Mouse (Mus musculus) olfactory bulb, adult 2 months (tissue): Measurements from ENCODE around the gene Cir1.

ENCODE experiments used
- CTCF ChIP-seq: fragments of 200-500 bp; IDR thresholded peaks from 2 replicates; pipeline ENCODE4 v1.5.1; 2012; ENCODE audit warnings: low read depth, mild to moderate bottlenecking, low read length, moderate library complexity; ENCODE audit not compliant: insufficient read depth
- POLR2A ChIP-seq: fragments of 200-500 bp; IDR thresholded peaks from 2 replicates; pipeline ENCODE4 v1.6.1; 2012; ENCODE audit warnings: mild to moderate bottlenecking, low read depth, low read length, moderate library complexity; ENCODE audit not compliant: insufficient read depth

DNA sequence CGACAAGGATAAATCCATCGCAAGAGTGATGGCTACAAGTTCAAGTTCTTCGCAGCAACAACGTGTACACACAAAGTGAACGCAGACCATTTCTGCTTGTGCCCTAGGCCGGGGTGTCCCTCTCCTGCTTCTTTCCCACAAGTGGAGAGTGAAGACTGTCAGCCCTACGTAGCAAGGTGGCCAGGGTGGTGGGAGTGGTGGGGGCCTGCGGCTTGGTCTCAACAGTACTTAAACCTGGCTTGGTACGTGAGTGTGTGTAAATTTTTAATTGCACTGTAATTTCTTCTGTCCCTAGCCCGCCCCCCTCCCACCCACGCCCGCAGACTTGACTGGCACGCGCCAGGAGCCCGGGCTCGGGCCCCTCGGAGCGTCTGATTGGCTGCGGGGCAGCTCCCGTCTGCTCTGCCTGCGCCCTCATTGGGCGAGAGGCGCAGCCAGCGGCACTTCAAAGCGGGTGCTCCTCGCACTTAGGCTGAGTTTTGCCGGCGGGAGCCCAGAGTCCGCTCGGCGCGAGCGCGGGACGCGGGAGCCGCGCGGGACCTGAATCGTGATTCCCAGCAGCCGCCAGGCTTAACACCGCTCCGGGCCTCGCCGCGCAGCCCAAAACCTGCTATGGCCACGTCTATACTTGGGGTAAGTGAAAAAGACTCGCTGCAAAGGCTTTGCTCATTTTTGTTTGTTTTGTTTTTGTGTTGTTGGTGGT lies 40.9 kb downstream of the Cir1 start, which contains the start of gene Sp9:
- peak; percentile 100 for TF ChIP-seq POLR2A
- no peak for TF ChIP-seq CTCF
